Mouse (Mus musculus) forebrain, postnatal 0 days (tissue): ENCODE results near the gene D5Ertd579e. TPM values are rescaled to one million over a fixed set of nuclear protein-coding genes. Genes with fewer than 3 reads are reported as not detected.
A peak's percentile ranks its signal among the peaks of the same experiment; 100 is the strongest.

Experiments used
- ATAC-seq: fragments of 200-750 bp; cut with Nextera tagmentation; 2 replicates; pipeline ENCODE4 v1.8.0; 2017; ENCODE audit warnings: mild to moderate bottlenecking, moderate library complexity
- DNase-seq: peaks from one replicate; pipeline ENCODE4 v3.0.0-alpha.2; 2015
- H3K27ac ChIP-seq: fragments of 300-500 bp; sonication (generic); 2 replicates; pipeline ENCODE4 v1.5.1; 2014; ENCODE audit warnings: low read depth, mild to moderate bottlenecking, antibody characterized with exemption, low read length, moderate library complexity, mixed read lengths
- H3K27me3 ChIP-seq: fragments of 300-500 bp; sonication (generic); 2 replicates; pipeline ENCODE4 v1.6.1; 2014; ENCODE audit warnings: mild to moderate bottlenecking, low read length, mixed read lengths; ENCODE audit not compliant: insufficient read depth
- H3K36me3 ChIP-seq: fragments of 300-500 bp; sonication (generic); 2 replicates; pipeline ENCODE4 v1.6.1; 2014; ENCODE audit warnings: mild to moderate bottlenecking, moderate library complexity; ENCODE audit not compliant: insufficient read depth
- H3K4me1 ChIP-seq: fragments of 300-500 bp; sonication (generic); 2 replicates; pipeline ENCODE4 v1.6.1; 2014; ENCODE audit warnings: antibody characterized with exemption; ENCODE audit not compliant: insufficient read depth
- H3K4me2 ChIP-seq: fragments of 300-500 bp; sonication (generic); 2 replicates; pipeline ENCODE4 v1.6.1; 2014; ENCODE audit warnings: low read depth, mild to moderate bottlenecking, moderate library complexity
- H3K4me3 ChIP-seq: fragments of 300-500 bp; sonication (generic); 2 replicates; pipeline ENCODE4 v1.5.1; 2014; ENCODE audit warnings: low read depth, low read length, mixed read lengths
- H3K9ac ChIP-seq: fragments of 300-500 bp; sonication (generic); 2 replicates; pipeline ENCODE4 v1.6.1; 2014; ENCODE audit warnings: mild to moderate bottlenecking
- H3K9me3 ChIP-seq: fragments of 300-500 bp; sonication (generic); 2 replicates; pipeline ENCODE4 v1.6.1; 2016; ENCODE audit warnings: low read length
- CTCF ChIP-seq: sonication (generic); IDR thresholded peaks from 2 replicates; pipeline ENCODE4 v1.5.1; 2016; ENCODE audit warnings: antibody characterized with exemption, control low read depth, low read depth
- WGBS: fragments of 180-500 bp; shearing (Covaris S2); extraction: QIAGEN DNeasy Blood & Tissue Kit; methylation state at CpG from one replicate; pipeline ENCODE4 v1.1.7; 2014; 5-methylcytosine and 5-hydroxymethylcytosine counted together
- polyA plus RNA-seq: library from polyadenylated mRNA; unstranded; fragments of >200 nt; fragmentation: Nextera tagmentation; extraction: Ambion mirVana; gene quantifications from 2 replicates; pipeline ENCODE4 v1.2.1, GENCODE M21; 2015
- total RNA-seq: library from RNA; depleted of rRNA; stranded (reverse); fragments of >200 nt; gene quantifications from 2 replicates; pipeline ENCODE4 v1.2.3, GENCODE M21; 2014; rRNA removed

Gene D5Ertd579e
- total RNA-seq (84.7 and 105 TPM in 2 replicates), polyA plus RNA-seq (23.3 and 27.4 TPM in 2 replicates)

- Histone ChIP-seq H3K27ac (peak within 1 kb of the TSS; percentile 91), H3K27me3 (no peaks in the 10 kb centered on the region), H3K4me1 (peaks cover 14% of the 10 kb centered on the region; the same call in 1 of the 2 replicates), H3K4me3 (peak within 1 kb of the TSS; percentile 85), H3K9ac (peak within 1 kb of the TSS; percentile 68), H3K9me3 (no peaks in the 10 kb centered on the region), H3K36me3 (no peaks in the 10 kb centered on the region), H3K4me2 (peak within 1 kb of the TSS; percentile 66)
- 3% methylated on average over 98 of the region's 104 CpGs for WGBS
- DNase-seq (peak; percentile 97), ATAC-seq (peak; percentile 97)
- TF ChIP-seq CTCF, result no peak
Measured at GRCm38 (mm10) chr5:36695461-36696231, at the start of gene D5Ertd579e. TSS of gene D5Ertd579e (minus strand) at chr5:36696024.

- H3K36me3 ChIP-seq, result no peaks in the 10 kb centered on the region
- ATAC-seq, result no peak
- WGBS, result 40% methylated on average over 16 of the region's 16 CpGs
- DNase-seq, result peak; percentile 71
- H3K27ac ChIP-seq, result no peak overlapping the region
- H3K4me3 ChIP-seq, result no peak overlapping the region
- H3K4me1 ChIP-seq, result peaks cover 8% of the 10 kb centered on the region
- H3K4me2 ChIP-seq, result no peak overlapping the region
- TF ChIP-seq CTCF, result peak; percentile 87
- H3K9ac ChIP-seq, result no peak overlapping the region
- H3K27me3 ChIP-seq, result no peaks in the 10 kb centered on the region
- H3K9me3 ChIP-seq, result no peaks in the 10 kb centered on the region
Measured at GRCm38 (mm10) chr5:36742126-36742848, 46.5 kb upstream of the D5Ertd579e start.

DNA sequence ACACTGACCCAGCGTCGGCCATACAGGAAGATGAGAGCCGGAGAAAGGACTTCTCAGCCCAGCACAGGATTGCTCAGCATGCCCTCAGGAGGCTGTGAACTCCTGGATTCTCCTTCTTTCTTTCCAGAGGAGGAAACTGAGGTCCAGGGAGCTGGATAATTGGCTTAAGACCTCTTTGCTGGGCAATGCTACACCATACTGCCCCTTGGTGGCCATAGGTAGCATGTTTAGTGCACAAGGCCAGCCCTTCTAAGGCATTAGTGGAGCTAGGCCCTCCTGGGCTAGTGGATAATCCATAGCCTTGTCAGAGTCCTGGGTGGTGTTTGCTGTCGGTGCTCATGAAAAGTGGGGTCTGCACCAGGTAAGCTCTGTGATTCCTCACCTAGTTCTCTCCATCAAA is 44.0 kb upstream of the D5Ertd579e start:
- peak; percentile 56 for TF ChIP-seq CTCF
- 51% methylated on average over 4 of the region's 4 CpGs for WGBS
- Histone ChIP-seq H3K9ac (no peak overlapping the region), H3K27ac (no peak overlapping the region), H3K4me3 (no peak overlapping the region), H3K36me3 (no peaks in the 10 kb centered on the region), H3K4me1 (no peaks in the 10 kb centered on the region), H3K4me2 (no peak overlapping the region), H3K27me3 (no peaks in the 10 kb centered on the region), H3K9me3 (no peaks in the 10 kb centered on the region)
- no peak for DNase-seq
- no peak for ATAC-seq

DNA sequence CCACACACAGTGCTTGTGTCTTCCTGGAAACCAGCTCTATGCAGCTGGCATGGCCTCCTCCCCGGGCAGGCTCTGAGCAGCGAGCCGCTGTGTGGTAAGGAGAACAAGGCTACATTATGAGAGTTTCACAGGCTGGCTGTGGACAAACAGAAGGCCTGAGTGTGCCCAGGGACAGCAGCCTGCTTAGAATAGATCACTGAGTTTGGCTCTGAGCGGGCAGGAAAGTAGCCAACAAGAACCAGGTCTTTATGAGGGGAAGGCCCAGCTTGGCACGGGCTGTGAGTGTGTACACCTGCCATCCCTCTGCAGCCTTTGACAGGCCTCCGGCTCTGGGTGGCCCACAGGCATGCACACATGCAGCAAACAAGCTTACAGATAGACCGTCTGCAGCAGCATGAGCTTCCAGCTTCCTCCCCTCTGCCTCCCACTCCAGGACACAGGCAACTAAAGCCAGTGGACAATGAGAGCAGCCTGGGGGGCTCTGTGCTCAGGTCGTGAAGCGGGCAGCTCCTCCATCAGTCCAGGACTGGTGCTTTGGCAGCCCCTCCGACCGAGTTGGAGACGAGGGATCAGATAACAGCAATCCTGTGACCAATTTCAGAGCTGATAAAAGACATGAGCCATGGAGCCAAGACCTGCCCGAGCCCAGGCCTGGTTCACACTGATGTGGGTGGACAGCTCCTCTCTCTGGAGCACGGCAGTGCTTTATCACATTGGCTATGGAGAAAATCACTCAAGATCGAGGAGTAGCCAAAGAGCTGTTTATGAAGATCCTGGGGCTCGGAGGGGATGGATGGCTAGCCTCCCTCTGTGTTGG is 43.2 kb upstream of the D5Ertd579e start:
- H3K9ac ChIP-seq, result no peak overlapping the region
- peak; percentile 94 for ATAC-seq

DNA sequence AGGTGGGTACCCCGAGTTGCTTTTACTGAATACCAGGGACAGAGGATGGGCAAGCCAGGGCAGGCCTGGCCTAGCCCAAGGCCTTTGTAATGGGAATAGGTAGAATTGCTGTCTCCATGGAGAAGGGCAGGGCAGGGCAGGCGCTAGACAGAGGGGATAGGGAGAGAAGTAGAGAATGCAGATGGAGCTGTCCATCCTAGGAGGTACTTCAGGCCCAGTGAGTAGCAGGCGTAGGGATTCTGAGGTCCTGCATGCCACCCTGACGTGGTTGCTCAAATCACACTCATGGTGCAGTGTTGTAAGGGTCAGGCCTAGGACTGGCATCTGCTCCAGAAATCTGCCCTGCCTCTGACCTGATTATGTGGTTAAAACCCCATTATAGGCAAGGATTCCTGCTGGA is 41.9 kb upstream of the D5Ertd579e start:
- ATAC-seq (no peak), DNase-seq (no peak)
- no peak for TF ChIP-seq CTCF
- Histone ChIP-seq H3K4me2 (no peak overlapping the region), H3K27ac (no peak overlapping the region), H3K9me3 (no peaks in the 10 kb centered on the region), H3K9ac (no peak overlapping the region), H3K4me3 (no peak overlapping the region), H3K4me1 (no peaks in the 10 kb centered on the region), H3K36me3 (no peaks in the 10 kb centered on the region), H3K27me3 (no peaks in the 10 kb centered on the region)
- WGBS, result 62% methylated on average over 4 of the region's 4 CpGs

More for the DNA sequence above, 43.2 kb upstream of the D5Ertd579e start:
- 56% methylated on average over 16 of the region's 16 CpGs for WGBS
- no peaks in the 10 kb centered on the region for H3K36me3 ChIP-seq
- H3K4me2 ChIP-seq, result no peak overlapping the region
- no peak for TF ChIP-seq CTCF
- no peaks in the 10 kb centered on the region for H3K4me1 ChIP-seq
- DNase-seq, result peak; percentile 66
- H3K4me3 ChIP-seq, result no peak overlapping the region
- H3K27ac ChIP-seq, result peak overlapping the region; percentile 9; the same call in 1 of the 2 replicates
- no peaks in the 10 kb centered on the region for H3K27me3 ChIP-seq
- H3K9me3 ChIP-seq, result no peaks in the 10 kb centered on the region

- Histone ChIP-seq H3K9me3 (no peaks in the 10 kb centered on the region), H3K4me2 (no peak overlapping the region), H3K9ac (no peak overlapping the region), H3K27me3 (no peaks in the 10 kb centered on the region), H3K4me3 (no peak overlapping the region), H3K36me3 (no peaks in the 10 kb centered on the region), H3K4me1 (no peaks in the 10 kb centered on the region), H3K27ac (no peak overlapping the region)
- ATAC-seq, result no peak
- TF ChIP-seq CTCF, result no peak
- WGBS, result 74% methylated on average over 8 of the region's 8 CpGs
- no peak for DNase-seq
Measured at GRCm38 (mm10) chr5:36736009-36736408, 40.2 kb upstream of the D5Ertd579e start.
